Mouse (Mus musculus) brown adipose tissue, adult 24 weeks (tissue): Measurements from ENCODE around the gene Cenpf. TPM values are rescaled to one million over a fixed set of nuclear protein-coding genes. Genes with fewer than 3 reads are reported as not detected.

ENCODE experiments used
- H3K27ac ChIP-seq: fragments of 200-500 bp; replicated peaks from 2 replicates; pipeline ENCODE4 v1.5.1; 2012; ENCODE audit warnings: low read depth, mild to moderate bottlenecking, low read length
- H3K4me1 ChIP-seq: fragments of 200-500 bp; 2 replicates; pipeline ENCODE4 v1.6.1; 2012; ENCODE audit warnings: low read length, mixed read lengths; ENCODE audit not compliant: control insufficient read depth, insufficient read depth, insufficient read length
- H3K4me3 ChIP-seq: fragments of 200-500 bp; 2 replicates; pipeline ENCODE4 v1.5.1; 2012; ENCODE audit warnings: low read depth, mild to moderate bottlenecking, low read length, moderate library complexity; ENCODE audit not compliant: insufficient read depth
- polyA plus RNA-seq: library from polyadenylated mRNA; stranded (reverse); fragments of >200 nt; gene quantifications from 2 replicates; pipeline ENCODE4 v1.2.4, GENCODE M21; 2012; ENCODE audit not compliant: missing spikeins, insufficient read depth, insufficient read length

Cenpf gene
- polyA plus RNA-seq, 1 experiment: 0.12 TPM

GRCm38 (mm10) chr1:189665966-189666365 lies 21.9 kb downstream of the Cenpf start:
- no peak overlapping the region for H3K27ac ChIP-seq
- no peak overlapping the region for H3K4me3 ChIP-seq
- no peaks in the 10 kb centered on the region for H3K4me1 ChIP-seq

- Histone ChIP-seq H3K27ac (no peak overlapping the region), H3K4me1 (no peaks in the 10 kb centered on the region), H3K4me3 (no peak overlapping the region)
Measured at GRCm38 (mm10) chr1:189664873-189665144, 23.1 kb downstream of the Cenpf start.

- H3K27ac ChIP-seq: no peak overlapping the region
- H3K4me3 ChIP-seq: no peak overlapping the region
- no peaks in the 10 kb centered on the region for H3K4me1 ChIP-seq
Measured at GRCm38 (mm10) chr1:189664061-189664872, 23.6 kb downstream of the Cenpf start.

GRCm38 (mm10) chr1:189663437-189663836 lies 24.4 kb downstream of the Cenpf start:
- H3K4me1 ChIP-seq: no peaks in the 10 kb centered on the region
- H3K27ac ChIP-seq: no peak overlapping the region
- no peak overlapping the region for H3K4me3 ChIP-seq

- Histone ChIP-seq H3K4me3 (no peak overlapping the region), H3K4me1 (no peaks in the 10 kb centered on the region), H3K27ac (no peak overlapping the region)
Measured at GRCm38 (mm10) chr1:189661856-189662255, 26.0 kb downstream of the Cenpf start.

- Histone ChIP-seq H3K27ac (no peak overlapping the region), H3K4me3 (no peak overlapping the region), H3K4me1 (no peaks in the 10 kb centered on the region)
Measured at GRCm38 (mm10) chr1:189657406-189657805, 30.5 kb downstream of the Cenpf start.

- no peaks in the 10 kb centered on the region for H3K4me1 ChIP-seq
- H3K27ac ChIP-seq: no peak overlapping the region
- H3K4me3 ChIP-seq: no peak overlapping the region
Measured at GRCm38 (mm10) chr1:189653746-189654145, 34.1 kb downstream of the Cenpf start.

GRCm38 (mm10) chr1:189646597-189646996 lies 41.3 kb downstream of the Cenpf start:
- Histone ChIP-seq H3K27ac (no peak overlapping the region), H3K4me1 (no peaks in the 10 kb centered on the region), H3K4me3 (no peak overlapping the region)

- Histone ChIP-seq H3K4me3 (no peak overlapping the region), H3K27ac (no peak overlapping the region), H3K4me1 (no peaks in the 10 kb centered on the region)
Measured at GRCm38 (mm10) chr1:189645371-189645770, 42.5 kb downstream of the Cenpf start.

GRCm38 (mm10) chr1:189644700-189645345 lies 43.1 kb downstream of the Cenpf start:
- no peak overlapping the region for H3K27ac ChIP-seq
- no peak overlapping the region for H3K4me3 ChIP-seq
- no peaks in the 10 kb centered on the region for H3K4me1 ChIP-seq

GRCm38 (mm10) chr1:189639581-189639980 lies 48.3 kb downstream of the Cenpf start:
- Histone ChIP-seq H3K27ac (no peak overlapping the region), H3K4me3 (no peak overlapping the region)

GRCm38 (mm10) chr1:189633791-189634190 lies 54.1 kb downstream of the Cenpf start:
- Histone ChIP-seq H3K4me3 (no peak overlapping the region), H3K27ac (no peak overlapping the region), H3K4me1 (no peaks in the 10 kb centered on the region)

More at GRCm38 (mm10) chr1:189639581-189639980, 48.3 kb downstream of the Cenpf start:
- no peaks in the 10 kb centered on the region for H3K4me1 ChIP-seq

- Histone ChIP-seq H3K4me1 (no peaks in the 10 kb centered on the region), H3K27ac (no peak overlapping the region), H3K4me3 (no peak overlapping the region)
Measured at GRCm38 (mm10) chr1:189631906-189632675, 55.8 kb downstream of the Cenpf start.

GRCm38 (mm10) chr1:189630026-189630425 lies 57.9 kb downstream of the Cenpf start:
- H3K4me3 ChIP-seq: no peak overlapping the region
- no peak overlapping the region for H3K27ac ChIP-seq
- no peaks in the 10 kb centered on the region for H3K4me1 ChIP-seq

- H3K4me3 ChIP-seq: no peak overlapping the region
- H3K27ac ChIP-seq: no peak overlapping the region
- no peaks in the 10 kb centered on the region for H3K4me1 ChIP-seq
Measured at GRCm38 (mm10) chr1:189627976-189628768, 59.7 kb downstream of the Cenpf start.
